Mouse (Mus musculus): Measurements from ENCODE around the gene Eml4.

DNA sequence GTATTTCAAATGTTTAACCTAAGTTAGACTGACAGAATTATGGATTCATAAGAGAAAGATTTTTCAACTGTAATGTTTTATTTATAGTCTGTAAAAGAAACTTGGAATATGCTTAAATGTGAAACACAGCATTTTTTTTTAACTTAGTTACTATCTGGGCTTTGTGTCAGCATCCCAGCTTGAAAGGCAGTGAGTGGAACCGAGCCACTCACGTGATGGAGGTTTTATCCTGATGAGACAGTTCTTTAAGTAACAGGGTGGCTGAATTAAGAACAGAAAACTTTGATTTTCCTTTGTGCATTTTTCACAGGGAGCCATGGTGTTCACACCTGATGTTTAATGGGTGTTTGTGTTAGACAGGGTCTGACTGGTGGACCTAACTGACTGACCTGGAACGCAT, 101.1 kb downstream of the Eml4 start:
- TF ChIP-seq GATA1 (IDR thresholded peaks at IDR 0.05; ENCODE audit: low read length) (no peak), TAL1 (IDR thresholded peaks at IDR 0.05; ENCODE audit: low read length) (no peak)

All from erythroblast, embryonic 14.5 days (primary cell).